Mouse (Mus musculus): ENCODE results near the gene Amn. TPM values are rescaled to one million over a fixed set of nuclear protein-coding genes. Genes with fewer than 3 reads are reported as not detected.

Gene Amn
- polyA plus RNA-seq, 1 experiment from 2014 or later, result 0.29 TPM

GRCm38 (mm10) chr12:111246808-111247464 is 24.0 kb upstream of the Amn start:
- Histone ChIP-seq H3K36me3 (ENCODE audit: control insufficient read depth, insufficient read depth, low read length) (no peaks in the 10 kb centered on the region; the same call in 1 of the 2 replicates), H3K9me3 (ENCODE audit: control insufficient read depth, low read length) (no peaks in the 10 kb centered on the region), H3K9ac (ENCODE audit: low read length) (no peak overlapping the region), H3K27me3 (ENCODE audit: control insufficient read depth, insufficient read depth, low read length) (no peaks in the 10 kb centered on the region), H3K4me1 (ENCODE audit: control insufficient read depth, insufficient read depth, low read length) (no peaks in the 10 kb centered on the region), H3K27ac (replicated peaks; ENCODE audit: low read depth, low read length) (no peak overlapping the region), H3K4me2 (ENCODE audit: low read depth, severe bottlenecking) (no peak overlapping the region), H3K4me3 (ENCODE audit: low read depth, low read length) (no peak overlapping the region)
- no peak for DNase-seq (ENCODE audit: low spot score)
- no peak for ATAC-seq (ENCODE audit: insufficient number of reproducible peaks, low FRiP score, low TSS enrichment, low read depth)
- WGBS, result 91% methylated on average over 9 of the region's 9 CpGs

- Histone ChIP-seq H3K4me3 (ENCODE audit: low read depth, low read length) (no peak overlapping the region), H3K4me1 (ENCODE audit: control insufficient read depth, insufficient read depth, low read length) (no peaks in the 10 kb centered on the region), H3K36me3 (ENCODE audit: control insufficient read depth, insufficient read depth, low read length) (no peaks in the 10 kb centered on the region; the same call in 1 of the 2 replicates), H3K4me2 (ENCODE audit: low read depth, severe bottlenecking) (no peak overlapping the region), H3K9me3 (ENCODE audit: control insufficient read depth, low read length) (no peaks in the 10 kb centered on the region), H3K27ac (replicated peaks; ENCODE audit: low read depth, low read length) (no peak overlapping the region), H3K27me3 (ENCODE audit: control insufficient read depth, insufficient read depth, low read length) (no peaks in the 10 kb centered on the region), H3K9ac (ENCODE audit: low read length) (no peak overlapping the region)
- 60% methylated on average over 3 of the region's 3 CpGs for WGBS
- DNase-seq (ENCODE audit: low spot score), result no peak
- ATAC-seq (ENCODE audit: insufficient number of reproducible peaks, low FRiP score, low TSS enrichment, low read depth), result no peak
Measured at GRCm38 (mm10) chr12:111249095-111249494, 21.8 kb upstream of the Amn start.

- Histone ChIP-seq H3K36me3 (ENCODE audit: control insufficient read depth, insufficient read depth, low read length) (no peaks in the 10 kb centered on the region; the same call in none of the 2 replicates), H3K27me3 (ENCODE audit: control insufficient read depth, insufficient read depth, low read length) (no peaks in the 10 kb centered on the region), H3K4me3 (ENCODE audit: low read depth, low read length) (no peak overlapping the region), H3K27ac (replicated peaks; ENCODE audit: low read depth, low read length) (no peak overlapping the region), H3K4me2 (ENCODE audit: low read depth, severe bottlenecking) (no peak overlapping the region), H3K9ac (ENCODE audit: low read length) (no peak overlapping the region), H3K4me1 (ENCODE audit: control insufficient read depth, insufficient read depth, low read length) (no peaks in the 10 kb centered on the region), H3K9me3 (ENCODE audit: control insufficient read depth, low read length) (no peaks in the 10 kb centered on the region)
- 86% methylated on average over 8 of the region's 8 CpGs for WGBS
- DNase-seq (ENCODE audit: low spot score) (no peak), ATAC-seq (ENCODE audit: insufficient number of reproducible peaks, low FRiP score, low TSS enrichment, low read depth) (no peak)
Measured at GRCm38 (mm10) chr12:111250116-111250515, 20.8 kb upstream of the Amn start.

GRCm38 (mm10) chr12:111251227-111251626 is 19.7 kb upstream of the Amn start:
- H3K4me2 ChIP-seq (ENCODE audit: low read depth, severe bottlenecking), result no peak overlapping the region
- H3K4me1 ChIP-seq (ENCODE audit: control insufficient read depth, insufficient read depth, low read length), result no peaks in the 10 kb centered on the region
- no peak overlapping the region for H3K4me3 ChIP-seq (ENCODE audit: low read depth, low read length)
- no peak for ATAC-seq (ENCODE audit: insufficient number of reproducible peaks, low FRiP score, low TSS enrichment, low read depth)
- H3K27ac ChIP-seq (replicated peaks; ENCODE audit: low read depth, low read length), result no peak overlapping the region
- no peaks in the 10 kb centered on the region for H3K27me3 ChIP-seq (ENCODE audit: control insufficient read depth, insufficient read depth, low read length)
- DNase-seq (ENCODE audit: low spot score), result no peak
- H3K9me3 ChIP-seq (ENCODE audit: control insufficient read depth, low read length), result no peaks in the 10 kb centered on the region
- no peak overlapping the region for H3K9ac ChIP-seq (ENCODE audit: low read length)
- 75% methylated on average over 9 of the region's 9 CpGs for WGBS
- peaks cover 3% of the 10 kb centered on the region for H3K36me3 ChIP-seq (ENCODE audit: control insufficient read depth, insufficient read depth, low read length)

GRCm38 (mm10) chr12:111263650-111264049 is 7.2 kb upstream of the Amn start:
- H3K4me1 ChIP-seq (ENCODE audit: control insufficient read depth, insufficient read depth, low read length), result peaks cover 6% of the 10 kb centered on the region; the same call in 1 of the 2 replicates
- DNase-seq (ENCODE audit: low spot score) (no peak), ATAC-seq (ENCODE audit: insufficient number of reproducible peaks, low FRiP score, low TSS enrichment, low read depth) (no peak)
- H3K4me2 ChIP-seq (ENCODE audit: low read depth, severe bottlenecking), result no peak overlapping the region
- WGBS, result 97% methylated on average over 16 of the region's 16 CpGs
- H3K4me3 ChIP-seq (ENCODE audit: low read depth, low read length), result no peak overlapping the region
- H3K9ac ChIP-seq (ENCODE audit: low read length), result no peak overlapping the region
- H3K9me3 ChIP-seq (ENCODE audit: control insufficient read depth, low read length), result no peaks in the 10 kb centered on the region
- H3K36me3 ChIP-seq (ENCODE audit: control insufficient read depth, insufficient read depth, low read length), result peaks cover 3% of the 10 kb centered on the region; the same call in 1 of the 2 replicates
- no peaks in the 10 kb centered on the region for H3K27me3 ChIP-seq (ENCODE audit: control insufficient read depth, insufficient read depth, low read length)
- no peak overlapping the region for H3K27ac ChIP-seq (replicated peaks; ENCODE audit: low read depth, low read length)

- no peaks in the 10 kb centered on the region for H3K9me3 ChIP-seq (ENCODE audit: control insufficient read depth, low read length)
- H3K36me3 ChIP-seq (ENCODE audit: control insufficient read depth, insufficient read depth, low read length), result peaks cover 3% of the 10 kb centered on the region; the same call in 1 of the 2 replicates
- no peak overlapping the region for H3K4me2 ChIP-seq (ENCODE audit: low read depth, severe bottlenecking)
- DNase-seq (ENCODE audit: low spot score) (no peak), ATAC-seq (ENCODE audit: insufficient number of reproducible peaks, low FRiP score, low TSS enrichment, low read depth) (no peak)
- H3K9ac ChIP-seq (ENCODE audit: low read length), result no peak overlapping the region
- no peak overlapping the region for H3K27ac ChIP-seq (replicated peaks; ENCODE audit: low read depth, low read length)
- peaks cover 8% of the 10 kb centered on the region for H3K27me3 ChIP-seq (ENCODE audit: control insufficient read depth, insufficient read depth, low read length)
- H3K4me1 ChIP-seq (ENCODE audit: control insufficient read depth, insufficient read depth, low read length), result peaks cover 6% of the 10 kb centered on the region; the same call in 1 of the 2 replicates
- 69% methylated on average over 5 of the region's 5 CpGs for WGBS
- no peak overlapping the region for H3K4me3 ChIP-seq (ENCODE audit: low read depth, low read length)
Measured at GRCm38 (mm10) chr12:111265212-111265611, 5.7 kb upstream of the Amn start.

- Histone ChIP-seq H3K27ac (replicated peaks; ENCODE audit: low read depth, low read length) (no peak overlapping the region), H3K9ac (ENCODE audit: low read length) (no peak overlapping the region), H3K36me3 (ENCODE audit: control insufficient read depth, insufficient read depth, low read length) (peaks cover 3% of the 10 kb centered on the region; the same call in 1 of the 2 replicates), H3K4me3 (ENCODE audit: low read depth, low read length) (no peak overlapping the region), H3K27me3 (ENCODE audit: control insufficient read depth, insufficient read depth, low read length) (peaks cover 22% of the 10 kb centered on the region), H3K4me2 (ENCODE audit: low read depth, severe bottlenecking) (no peak overlapping the region), H3K9me3 (ENCODE audit: control insufficient read depth, low read length) (no peaks in the 10 kb centered on the region), H3K4me1 (ENCODE audit: control insufficient read depth, insufficient read depth, low read length) (peaks cover 6% of the 10 kb centered on the region; the same call in 1 of the 2 replicates)
- ATAC-seq (ENCODE audit: insufficient number of reproducible peaks, low FRiP score, low TSS enrichment, low read depth) (no peak), DNase-seq (ENCODE audit: low spot score) (no peak)
- 85% methylated on average over 12 of the region's 12 CpGs for WGBS
Measured at GRCm38 (mm10) chr12:111266592-111266991, 4.3 kb upstream of the Amn start.

GRCm38 (mm10) chr12:111267673-111268325 is 3.1 kb upstream of the Amn start:
- WGBS, result 77% methylated on average over 4 of the region's 4 CpGs
- no peak for DNase-seq (ENCODE audit: low spot score)

More at GRCm38 (mm10) chr12:111267673-111268325, 3.1 kb upstream of the Amn start:
- H3K36me3 ChIP-seq (ENCODE audit: control insufficient read depth, insufficient read depth, low read length), result peaks cover 3% of the 10 kb centered on the region; the same call in 1 of the 2 replicates
- H3K4me1 ChIP-seq (ENCODE audit: control insufficient read depth, insufficient read depth, low read length), result peaks cover 6% of the 10 kb centered on the region; the same call in 1 of the 2 replicates
- no peak overlapping the region for H3K9ac ChIP-seq (ENCODE audit: low read length)
- peaks cover 32% of the 10 kb centered on the region for H3K27me3 ChIP-seq (ENCODE audit: control insufficient read depth, insufficient read depth, low read length)
- no peak for ATAC-seq (ENCODE audit: insufficient number of reproducible peaks, low FRiP score, low TSS enrichment, low read depth)
- no peak overlapping the region for H3K4me2 ChIP-seq (ENCODE audit: low read depth, severe bottlenecking)
- no peak overlapping the region for H3K27ac ChIP-seq (replicated peaks; ENCODE audit: low read depth, low read length)
- no peaks in the 10 kb centered on the region for H3K9me3 ChIP-seq (ENCODE audit: control insufficient read depth, low read length)
- no peak overlapping the region for H3K4me3 ChIP-seq (ENCODE audit: low read depth, low read length)

Measured in limb, embryonic 11.5 days (tissue).